Mouse (Mus musculus): ENCODE measurements at regions not wholly inside any gene's neighbourhood (a gene's known extent, or its start where the extent isn't known, plus 50 kb on each side); places are given as distances from the start of the nearest gene placed in this dataset.

GRCm38 (mm10) chr6:53207781-53208180 lies 79.3 kb upstream of the Creb5 start:
- TF ChIP-seq POLR2A (IDR thresholded peaks at IDR 0.05; ENCODE audit: insufficient read depth, low read depth, low read length) (no peak), CTCF (IDR thresholded peaks at IDR 0.05) (no peak)
